ENCODE assay signal across 9 mouse cellular contexts in the genomic region with DNA sequence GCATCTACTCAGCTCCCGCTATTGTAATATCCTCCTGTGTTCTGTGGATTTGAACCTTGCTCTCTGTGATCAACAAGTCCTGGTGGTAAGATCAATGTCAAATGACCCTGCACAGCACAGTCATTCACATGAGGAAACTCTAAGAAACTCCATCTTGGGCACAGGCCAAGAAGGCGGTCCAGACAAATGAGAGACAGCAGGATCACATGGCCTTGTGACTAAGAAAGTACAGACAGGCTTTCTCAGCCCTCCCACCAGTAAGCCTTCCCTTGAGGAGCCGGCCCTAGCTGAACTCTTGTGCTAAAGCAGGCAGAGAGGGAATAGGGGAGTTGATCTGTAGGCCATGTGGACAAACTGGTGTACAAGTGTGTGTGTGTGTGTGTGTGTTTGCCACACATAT. TPM values are rescaled to one million over a fixed set of nuclear protein-coding genes. Genes with fewer than 3 reads are reported as not detected.
A peak's percentile ranks its signal among the peaks of the same experiment; 100 is the strongest.
DNase-seq lines count a peak whose midpoint lies in the region; ATAC-seq and TF ChIP-seq lines count a peak whose summit lies in the region.
"Had no signal": no experiment of that assay in that cellular context is flagged by ENCODE, and none has a peak within 500 bp of the region (broad histone marks: within the 10 kb centered on the region; RNA-seq: fewer than 3 reads in every experiment).

No protein-coding gene starts in this region.

- H3K9me3 ChIP-seq in heart, embryonic 16.5 days (replicated peaks; ENCODE audit: control insufficient read depth, low read length) = no peaks in the 10 kb centered on the region; the same call in 1 of the 2 replicates
- H3K9me3 ChIP-seq in midbrain, embryonic 15.5 days = no peaks in the 10 kb centered on the region

- WGBS in heart, embryonic 16.5 days = 65% methylated on average over 3 of the region's 3 CpGs
- WGBS in lung, adult 2 months = 40% methylated on average over 3 of the region's 3 CpGs
- whole genome bisulfite sequencing in midbrain, embryonic 15.5 days = 71% methylated on average over 3 of the region's 3 CpGs

- H3K4me2 ChIP-seq in heart, embryonic 16.5 days (ENCODE audit: low read depth, low read length) = no peak overlapping the region
- no peak overlapping the region for H3K4me2 ChIP-seq in midbrain, embryonic 15.5 days

- no peaks in the 10 kb centered on the region for H3K36me3 ChIP-seq in heart, embryonic 16.5 days (ENCODE audit: control insufficient read depth, insufficient read depth)
- no peaks in the 10 kb centered on the region for H3K36me3 ChIP-seq in midbrain, embryonic 15.5 days (replicated peaks)

- no peak overlapping the region for H3K4me3 ChIP-seq in heart, embryonic 16.5 days (ENCODE audit: low read length)
- no peak overlapping the region for H3K4me3 ChIP-seq in lung, adult 2 months (replicated peaks; ENCODE audit: extremely low read depth, low read depth, low read length)
- no peak overlapping the region for H3K4me3 ChIP-seq in midbrain, embryonic 15.5 days
- H3K4me3 ChIP-seq: layer of hippocampus, adult 2 months had no signal

- TF ChIP-seq CTCF in lung, adult 2 months (IDR thresholded peaks at IDR 0.05; ENCODE audit: insufficient read depth, low read length) = no peak

- peak; percentile 19; the same call in 1 of the 2 replicates for ATAC-seq in heart, embryonic 16.5 days (replicated peaks; ENCODE audit: extremely low read depth, insufficient read depth, low FRiP score)
- ATAC-seq in midbrain, embryonic 15.5 days (replicated peaks) = no peak

- DNase-seq in cerebellum, postnatal 14 days = peak; percentile 7 to 20
- no peak for DNase-seq in cerebellum, adult 11-12 months
- DNase-seq in adrenal gland, adult 18-20 months (ENCODE audit: low spot score in 2 of 2) = peak; percentile 51 to 52
- peak; percentile 42 for DNase-seq in lung, adult 2 months
- no peak for DNase-seq in layer of hippocampus, adult 11-12 months (ENCODE audit: low spot score)
- DNase-seq in spleen, postnatal 36 days (ENCODE audit: low spot score in 2 of 2) = no peak

- no peaks in the 10 kb centered on the region for H3K27me3 ChIP-seq in heart, embryonic 16.5 days (ENCODE audit: control insufficient read depth, insufficient read depth, low read length)
- 0 out of 2 replicates have a peak, but pooled peaks cover 7% of the 10 kb centered on the region for H3K27me3 ChIP-seq in midbrain, embryonic 15.5 days (replicated peaks)

- TF ChIP-seq POLR2A in lung, adult 2 months (IDR thresholded peaks at IDR 0.05; ENCODE audit: borderline replicate concordance, extremely low read depth, low read depth, low read length) = no peak

- H3K4me1 ChIP-seq in heart, embryonic 16.5 days (ENCODE audit: control insufficient read depth, insufficient read depth, low read length) = peaks cover 21% of the 10 kb centered on the region
- H3K4me1 ChIP-seq in lung, adult 2 months (ENCODE audit: control insufficient read depth, insufficient read depth, low read length) = peaks cover 11% of the 10 kb centered on the region
- H3K4me1 ChIP-seq in midbrain, embryonic 15.5 days = 0 out of 2 replicates have a peak, but pooled peaks cover 5% of the 10 kb centered on the region

- H3K27ac ChIP-seq in heart, embryonic 16.5 days (ENCODE audit: low read length) = no peak overlapping the region
- no peak overlapping the region for H3K27ac ChIP-seq in midbrain, embryonic 15.5 days
- H3K27ac ChIP-seq: layer of hippocampus, adult 2 months had no signal

- no peak overlapping the region for H3K9ac ChIP-seq in heart, embryonic 16.5 days (ENCODE audit: low read length)
- no peak overlapping the region for H3K9ac ChIP-seq in midbrain, embryonic 15.5 days

RNA-seq across cellular contexts. Expression of a gene that starts 49.4 kb away (rescaled TPM):
- 10 to 100 TPM; 27.3 to 27.4 TPM for total RNA-seq in adrenal gland, adult 18-20 months (2021)
- 12.8 and 18.1 TPM in 2 replicates for polyA plus RNA-seq in heart, embryonic 16.5 days (2015; fragmentation: Nextera tagmentation; extraction: Ambion mirVana)
- 58.8 and 69.9 TPM in 2 replicates for polyA plus RNA-seq in lung, adult 2 months (2012; rRNA removed)
- 20.3 and 21.8 TPM in 2 replicates for polyA plus RNA-seq in midbrain, embryonic 15.5 days (2015; fragmentation: Nextera tagmentation; extraction: Ambion mirVana)

Comparison
In these comparisons a context has a peak if more than half of its experiments do, and no peak if none do; other contexts are left out.
1. DNase-seq: peak in cerebellum, postnatal 14 days (2 of 2), adrenal gland, adult 18-20 months (2 of 2) and lung, adult 2 months (single experiment); none in cerebellum, adult 11-12 months (single experiment), layer of hippocampus, adult 11-12 months (single experiment) and spleen, postnatal 36 days (0 of 2).